Mouse (Mus musculus): ENCODE data around the gene Orc5. TPM values are rescaled to one million over a fixed set of nuclear protein-coding genes. Genes with fewer than 3 reads are reported as not detected.

Gene Orc5
- polyA plus RNA-seq (2012; rRNA removed): 1.8 and 2.3 TPM in 2 replicates

GRCm38 (mm10) chr5:22550033-22550551, at the start of gene Orc5:
TSS of gene Orc5 (minus strand) at chr5:22550429.

Other genes with a start within 250 kb of the Orc5 start
- gene Reln, start 205.7 kb downstream of the Orc5 start, polyA plus RNA-seq (2012; rRNA removed): 17.2 and 20.1 TPM in 2 replicates
- 0.24 and 0.50 TPM in 2 replicates for gene Lhfpl3, start 195.6 kb upstream of the Orc5 start, polyA plus RNA-seq (2012; rRNA removed)

Measured in ovary, adult 2 months (tissue).